Mouse (Mus musculus) left cerebral cortex, postnatal 10 days (tissue): ENCODE measurements around the gene Stpg3. TPM values are rescaled to one million over a fixed set of nuclear protein-coding genes. Genes with fewer than 3 reads are reported as not detected.

Experiments
- DNase-seq, 2 experiments: peaks; one replicate each; pipeline ENCODE4 v3.0.0; 2021 to 2022; ENCODE audit warnings: low spot score in 2 of 2, mixed read lengths in 1 of 2; ENCODE audit errors: extremely low spot score in 1 of 2
- intact Hi-C: fragments of 180-260 bp; cut with DNase I; formaldehyde crosslinking; loops from one replicate; pipeline ENCODE4 v1.15.1; 2025
- total RNA-seq, 2 experiments: library from RNA; stranded (reverse); gene quantifications; 2 replicates each; pipeline ENCODE4 v1.2.3; 2021

The Stpg3 gene
- total RNA-seq, 2 experiments from 2014 or later: not detected

DNA sequence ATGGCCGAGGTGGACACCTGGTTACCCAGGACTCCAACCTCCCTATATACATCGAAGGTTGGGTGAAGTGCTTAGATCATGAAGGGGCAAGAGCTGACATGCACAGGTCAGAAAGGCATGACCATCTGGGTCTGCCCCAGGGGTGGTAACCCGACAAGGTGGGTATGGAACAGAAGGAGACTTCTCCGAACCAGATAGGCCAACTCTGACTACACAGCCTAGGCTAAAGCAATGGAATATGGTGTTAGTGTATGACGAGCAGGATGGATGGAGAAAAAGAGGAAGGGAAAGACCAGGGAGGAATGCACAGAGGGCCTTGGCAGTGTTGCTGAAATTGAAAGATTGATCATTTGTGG lies 27.9 kb downstream of the Stpg3 start:
- no peak for DNase-seq
- intact Hi-C loops: loop anchor here (5.0 kb wide), 3 partner anchors 59 to 214 kb away; partner anchors contain the start of gene Noxa1

DNA sequence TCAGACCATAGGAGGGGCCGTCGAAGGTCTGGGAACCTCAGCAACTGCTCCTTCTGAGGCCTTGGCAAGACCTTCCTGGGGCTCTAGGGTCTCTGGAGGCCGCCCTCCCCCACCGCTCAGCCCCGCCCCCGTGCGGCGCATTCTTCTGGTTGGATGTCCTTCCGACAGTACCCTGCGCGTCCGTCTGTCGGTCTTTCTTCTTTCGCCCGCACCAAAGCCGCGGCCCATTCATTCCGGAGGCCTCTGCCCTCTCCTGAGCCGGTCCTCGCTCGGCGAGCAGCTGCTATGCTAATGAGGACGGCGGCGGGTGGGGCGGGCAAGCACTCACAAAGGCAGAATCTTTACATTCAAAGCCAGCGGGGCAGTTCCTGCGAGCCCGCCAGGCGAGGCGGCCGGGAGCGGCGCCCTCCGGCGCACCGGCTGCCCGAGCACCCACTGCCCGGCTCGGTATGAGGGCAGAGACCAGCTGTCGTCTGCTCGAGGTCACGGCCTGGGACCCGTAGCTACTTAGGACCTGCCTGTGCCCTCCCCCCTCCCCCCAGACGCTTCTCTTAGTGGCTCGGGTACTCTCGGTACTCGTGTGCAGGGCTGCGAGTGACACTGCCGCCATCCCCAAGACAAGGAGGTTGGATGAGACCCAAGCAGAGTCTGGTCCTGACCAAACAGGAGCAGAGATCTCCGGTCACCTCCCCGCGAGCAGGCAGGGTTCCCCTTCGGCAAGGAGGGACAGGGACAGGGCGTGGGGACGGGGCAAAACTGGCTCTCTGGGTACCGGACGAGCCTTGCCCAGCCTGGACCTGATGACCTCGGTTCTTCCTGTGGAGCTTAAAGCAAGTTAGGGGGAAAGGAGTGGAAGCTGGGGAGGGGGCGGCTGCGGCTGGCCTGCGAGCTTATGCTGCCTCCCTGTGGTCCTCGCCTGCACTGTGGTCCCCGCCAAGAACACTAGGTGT lies 28.5 kb downstream of the Stpg3 start:
- peak in 1 of 2 experiments; percentile 84 for DNase-seq
- intact Hi-C loops: loop anchor here (5.0 kb wide), 3 partner anchors 59 to 214 kb away; partner anchors contain the start of gene Noxa1

DNA sequence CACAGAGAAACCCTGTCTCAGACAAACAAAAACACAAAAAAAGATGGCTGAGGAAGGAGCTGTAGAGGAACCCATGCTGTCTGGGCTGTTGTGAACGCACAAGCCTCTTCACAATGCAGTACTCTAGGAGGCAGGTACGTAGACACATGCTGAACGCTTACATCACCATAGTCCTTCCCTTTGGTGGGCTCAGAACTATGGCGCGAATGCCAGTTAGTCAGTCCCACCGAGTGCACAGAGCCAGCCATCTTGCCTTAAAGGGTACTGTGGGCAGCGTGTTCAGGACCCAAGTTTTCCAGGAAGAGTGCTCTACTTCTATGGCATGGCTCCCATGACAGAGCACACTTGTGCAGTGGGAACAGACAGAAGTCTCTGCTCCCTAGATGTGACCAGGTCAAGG lies 29.9 kb downstream of the Stpg3 start:
- no peak for DNase-seq
- intact Hi-C loops: no loop called here

DNA sequence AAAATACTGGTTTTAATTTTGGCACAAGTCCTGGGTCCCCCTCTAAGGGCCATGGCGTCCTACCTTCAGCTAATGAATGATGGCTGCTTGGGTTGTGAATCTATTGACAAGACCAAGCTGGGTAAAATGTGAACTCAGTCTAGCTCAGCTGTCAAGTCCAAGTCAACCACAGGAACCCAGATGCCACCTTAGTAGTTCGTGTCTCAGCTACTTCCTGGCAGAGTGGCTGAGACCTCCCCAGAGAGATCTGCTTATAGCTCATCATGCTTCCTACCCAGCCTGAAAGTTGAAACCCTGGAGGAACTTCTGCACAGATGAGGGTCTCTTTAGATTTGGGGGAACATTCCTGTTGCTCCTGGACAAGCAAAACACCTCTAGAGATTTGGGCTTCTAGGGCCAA lies 31.1 kb downstream of the Stpg3 start:
- intact Hi-C loops: no loop called here
- no peak for DNase-seq

DNA sequence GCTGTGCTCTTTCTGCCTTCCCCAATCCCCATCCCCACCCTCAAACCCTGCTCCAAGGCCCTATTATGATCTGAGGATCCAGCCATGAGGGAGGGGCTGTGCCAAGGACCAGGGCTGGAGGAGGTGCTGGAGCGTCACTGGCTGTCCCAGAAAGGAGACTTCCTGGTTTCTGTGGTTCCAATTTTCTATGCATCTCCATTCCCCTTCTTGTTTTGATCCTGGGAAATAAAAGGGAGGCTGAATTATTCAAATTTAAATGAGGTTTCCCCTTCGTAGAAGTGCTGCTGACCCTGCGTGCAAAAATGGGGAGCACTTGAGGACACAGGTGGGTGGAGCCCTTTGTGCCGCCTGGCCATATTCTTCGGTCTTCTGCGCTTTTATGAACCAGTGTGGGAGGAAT lies 31.8 kb downstream of the Stpg3 start:
- intact Hi-C loops: no loop called here

DNA sequence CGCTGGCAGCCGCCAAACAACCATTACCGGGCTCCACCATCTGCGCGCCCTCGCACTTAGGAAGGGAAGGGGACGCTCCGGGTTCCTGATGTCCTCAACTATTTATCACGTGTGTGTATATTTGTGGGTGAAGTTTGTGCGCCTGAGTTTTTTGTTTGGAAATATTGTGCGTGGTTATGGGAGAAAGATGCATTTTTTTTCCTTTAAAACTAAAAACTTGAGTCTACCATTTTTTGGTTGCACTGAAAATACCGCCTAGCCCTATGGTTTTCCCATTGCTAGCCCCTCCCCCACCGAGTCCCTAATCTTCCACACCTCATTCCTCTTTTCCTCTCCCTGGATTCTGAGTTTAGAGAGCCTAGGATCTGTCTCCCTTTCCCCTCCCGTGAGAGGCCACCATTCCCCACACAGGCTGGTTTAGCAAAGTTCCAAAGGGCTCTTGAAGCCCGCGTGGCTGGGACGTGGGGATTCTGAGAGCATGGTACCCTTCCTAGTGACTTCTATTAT lies 32.5 kb downstream of the Stpg3 start:
- no peak for DNase-seq
- intact Hi-C loops: no loop called here

More for the DNA sequence above, 31.8 kb downstream of the Stpg3 start:
- DNase-seq: peak; percentile 38 to 66

DNA sequence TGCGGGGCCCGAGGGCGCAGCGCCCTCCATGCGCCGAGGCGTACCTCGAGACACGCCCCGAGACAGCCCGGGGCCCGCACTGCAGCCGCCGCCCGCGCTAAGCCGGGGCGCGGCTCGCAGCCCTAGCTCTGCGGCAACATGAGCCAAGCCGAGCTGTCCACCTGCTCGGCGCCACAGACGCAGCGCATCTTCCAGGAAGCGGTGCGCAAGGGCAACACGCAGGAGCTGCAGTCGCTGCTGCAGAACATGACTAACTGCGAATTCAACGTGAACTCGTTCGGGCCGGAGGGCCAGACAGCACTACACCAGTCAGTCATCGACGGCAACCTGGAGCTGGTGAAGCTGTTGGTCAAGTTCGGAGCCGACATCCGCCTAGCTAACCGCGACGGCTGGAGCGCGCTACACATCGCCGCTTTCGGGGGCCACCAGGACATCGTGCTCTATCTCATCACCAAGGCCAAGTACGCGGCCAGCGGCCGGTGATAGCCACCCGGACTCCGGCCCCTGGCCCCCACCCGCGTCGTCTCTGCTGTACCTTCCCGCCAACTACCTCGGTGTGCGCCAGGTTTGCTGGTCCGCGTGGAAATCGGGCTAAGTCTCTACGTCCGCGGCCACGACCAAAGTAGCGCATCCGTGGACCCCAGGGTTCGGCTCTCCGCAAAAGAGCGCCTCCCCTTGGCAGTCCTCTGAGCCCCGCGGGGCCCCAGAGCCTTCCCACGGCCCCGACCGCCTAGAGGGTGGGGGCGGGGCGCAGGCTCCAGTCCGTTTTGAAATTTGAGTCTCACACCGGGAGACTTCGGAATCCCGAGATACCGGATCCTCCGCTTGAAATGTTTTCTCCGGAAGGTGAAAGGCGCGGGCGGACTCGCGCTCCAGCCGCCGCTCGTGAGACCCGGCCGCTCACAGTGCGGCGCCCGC lies 33.2 kb downstream of the Stpg3 start:
- peak; percentile 34 to 83 for DNase-seq
- intact Hi-C loops: no loop called here

DNA sequence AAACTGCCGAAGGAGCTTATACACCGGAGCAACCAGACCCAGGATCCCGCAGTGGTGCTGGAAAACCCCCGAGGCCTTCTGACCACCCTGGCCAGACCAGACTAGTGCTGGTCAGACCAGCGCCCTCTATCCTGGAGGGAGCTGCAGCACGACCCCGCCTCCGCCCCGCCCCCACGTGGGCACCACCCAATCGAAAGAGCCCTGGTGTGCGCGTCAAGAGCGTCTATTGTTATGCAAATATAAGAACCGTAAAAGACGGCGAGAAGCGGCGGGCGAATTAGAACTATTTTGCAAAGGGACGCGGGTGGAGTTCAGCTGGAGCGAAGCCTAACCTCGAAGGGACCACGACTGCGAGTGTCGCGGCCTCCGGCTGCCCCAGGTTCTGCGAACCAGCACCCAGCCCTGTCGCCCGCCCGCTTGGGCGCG lies 33.9 kb downstream of the Stpg3 start, which contains the start of gene Nrarp:
Gene Nrarp (plus strand): TSS at position 281 of the 426 bp plus-strand sequence.
- intact Hi-C loops: no loop called here
- peak; percentile 95 to 98 for DNase-seq

DNA sequence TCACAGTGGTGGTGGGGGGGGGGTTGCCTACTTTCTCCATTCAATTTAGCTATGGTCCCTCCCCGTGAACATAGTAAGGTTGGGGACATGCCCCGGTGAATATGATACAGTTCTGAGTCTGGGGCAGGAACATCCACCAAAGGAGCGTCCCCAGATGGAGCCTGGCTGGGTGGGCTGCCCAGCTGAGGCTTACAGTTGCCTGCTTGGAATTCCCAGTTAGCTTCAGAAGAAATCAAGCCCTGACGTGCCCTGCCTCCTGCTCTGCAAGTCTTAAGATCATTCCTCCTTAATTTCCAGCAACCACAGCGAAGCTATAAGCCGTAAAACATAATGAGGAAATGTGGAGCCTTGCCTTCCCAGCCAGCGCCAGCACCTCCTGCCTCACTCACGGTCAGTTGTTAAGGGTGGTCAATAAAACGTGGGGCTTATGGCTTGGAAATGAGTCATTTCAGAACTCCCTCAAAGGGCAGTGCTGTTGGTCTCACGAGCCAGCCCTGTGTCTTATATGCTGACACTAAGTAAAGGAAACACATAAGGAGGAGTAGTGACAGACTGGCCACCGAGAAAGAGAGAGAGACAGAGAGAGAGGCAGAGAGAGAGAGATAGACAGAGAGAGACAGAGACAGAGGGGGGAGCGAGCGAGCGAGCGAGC lies 34.7 kb downstream of the Stpg3 start:
- intact Hi-C loops: no loop called here
- no peak for DNase-seq

DNA sequence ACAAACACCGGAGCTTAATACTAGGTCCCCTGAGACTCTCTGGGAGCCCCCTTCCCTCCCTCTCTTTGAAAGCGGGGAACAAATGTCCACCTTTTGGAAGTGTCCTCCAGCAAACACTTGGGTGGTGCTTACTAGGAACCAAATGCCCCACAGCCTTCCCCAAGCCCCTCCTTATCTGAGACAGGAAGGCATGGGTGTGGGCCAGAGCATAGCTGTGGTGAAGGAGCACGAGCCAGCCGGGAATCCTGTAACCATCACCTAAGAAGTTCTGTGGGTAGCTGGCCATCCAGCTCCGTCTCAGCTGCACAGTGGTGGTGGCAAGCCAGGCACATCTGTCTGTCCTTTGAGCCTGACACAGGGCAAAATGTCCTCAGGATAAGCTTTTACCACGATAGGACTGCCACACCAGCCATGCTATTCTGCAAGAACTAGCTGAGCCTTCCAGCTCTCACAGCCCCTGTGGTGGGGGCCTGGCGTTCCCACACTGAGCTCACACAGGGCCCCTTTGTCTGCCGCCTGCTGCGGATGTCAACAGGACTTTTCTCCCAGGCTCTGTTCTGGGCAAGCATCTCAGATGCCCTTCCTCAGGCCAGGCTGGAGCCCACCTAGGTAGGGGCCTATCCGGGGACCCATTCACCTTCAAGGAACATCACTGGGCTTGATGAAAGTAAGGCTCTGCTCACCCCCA lies 36.0 kb downstream of the Stpg3 start:
- peak; percentile 61 to 66 for DNase-seq
- intact Hi-C loops: no loop called here

DNA sequence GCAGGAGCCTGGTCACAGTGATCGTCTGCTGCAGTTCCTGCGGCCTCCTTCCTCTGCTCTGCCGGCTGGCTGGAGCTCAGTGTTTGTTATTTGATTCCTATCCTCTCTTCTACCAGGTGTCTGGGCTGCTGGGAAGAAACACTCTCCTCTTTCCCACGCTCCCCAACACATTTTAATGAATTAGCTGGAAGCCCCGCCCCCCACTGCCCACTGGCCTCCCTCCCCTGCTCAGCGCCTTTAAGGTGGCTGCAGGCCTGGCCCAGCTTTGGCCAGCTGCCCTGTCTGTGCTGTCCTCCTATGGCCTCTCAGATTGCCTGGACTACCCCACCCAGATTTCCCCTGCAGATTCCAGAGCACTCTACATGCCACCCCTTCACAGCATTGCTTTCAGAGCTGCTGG lies 36.8 kb downstream of the Stpg3 start:
- peak; percentile 59 to 89 for DNase-seq
- intact Hi-C loops: no loop called here

DNA sequence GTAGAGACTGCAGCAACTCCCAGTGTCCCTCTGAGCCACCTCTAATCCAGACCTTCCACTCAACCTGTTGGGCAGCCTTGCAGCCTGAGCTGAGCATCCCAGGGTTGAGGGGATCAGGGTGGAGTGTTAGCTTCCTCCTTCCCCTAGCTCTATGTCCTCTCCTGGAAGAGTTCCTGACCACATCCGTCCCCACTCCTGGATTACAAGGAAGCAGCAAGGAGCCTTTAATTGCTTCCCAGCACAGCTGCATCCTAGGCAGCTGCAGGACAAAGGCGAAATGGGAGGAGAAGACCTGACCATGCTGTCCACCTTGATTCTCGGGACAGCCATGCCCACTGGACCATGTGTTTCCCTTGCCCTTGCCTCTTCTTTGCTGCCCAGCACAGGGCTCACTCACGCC lies 37.4 kb downstream of the Stpg3 start:
- intact Hi-C loops: no loop called here
- no peak for DNase-seq

DNA sequence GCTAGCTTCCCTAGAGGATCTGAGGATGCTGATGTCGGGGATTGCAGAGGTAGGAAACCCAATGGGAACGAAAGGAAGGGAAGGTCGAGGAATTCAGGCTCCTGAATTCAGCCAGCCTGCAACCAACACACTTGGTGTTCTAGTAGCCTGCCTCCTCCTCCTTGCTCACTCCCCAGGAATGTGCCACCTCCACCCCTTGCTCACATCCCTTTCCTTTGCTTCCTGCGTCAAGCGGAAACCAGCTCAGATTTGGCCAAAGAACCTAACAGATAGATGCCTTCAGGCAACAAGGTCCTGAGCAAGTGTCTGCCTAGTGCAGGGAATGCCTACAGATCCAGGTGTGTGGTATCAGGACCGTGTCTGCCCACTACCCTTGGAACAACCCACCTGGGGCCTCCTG lies 37.9 kb downstream of the Stpg3 start:
- intact Hi-C loops: no loop called here
- no peak for DNase-seq

DNA sequence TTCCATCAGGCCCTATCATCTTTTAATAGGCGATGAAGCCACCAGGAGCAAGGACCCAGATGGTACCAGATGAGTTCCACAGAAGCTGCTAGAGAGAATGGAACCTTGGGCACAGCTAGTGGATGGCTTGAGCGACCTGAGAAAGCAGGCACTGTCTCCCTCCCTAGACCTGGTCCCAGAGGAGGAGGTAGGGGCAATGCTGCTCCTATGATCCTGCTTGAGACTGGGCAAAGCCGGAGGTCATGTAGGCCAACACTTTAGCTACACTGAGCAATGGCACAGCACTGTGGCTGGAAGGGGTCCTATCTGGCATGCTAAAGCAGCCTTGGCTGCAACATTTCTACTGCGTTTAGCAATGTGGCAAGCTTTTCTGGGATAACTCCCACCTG lies 38.8 kb downstream of the Stpg3 start:
- no peak for DNase-seq
- intact Hi-C loops: no loop called here

DNA sequence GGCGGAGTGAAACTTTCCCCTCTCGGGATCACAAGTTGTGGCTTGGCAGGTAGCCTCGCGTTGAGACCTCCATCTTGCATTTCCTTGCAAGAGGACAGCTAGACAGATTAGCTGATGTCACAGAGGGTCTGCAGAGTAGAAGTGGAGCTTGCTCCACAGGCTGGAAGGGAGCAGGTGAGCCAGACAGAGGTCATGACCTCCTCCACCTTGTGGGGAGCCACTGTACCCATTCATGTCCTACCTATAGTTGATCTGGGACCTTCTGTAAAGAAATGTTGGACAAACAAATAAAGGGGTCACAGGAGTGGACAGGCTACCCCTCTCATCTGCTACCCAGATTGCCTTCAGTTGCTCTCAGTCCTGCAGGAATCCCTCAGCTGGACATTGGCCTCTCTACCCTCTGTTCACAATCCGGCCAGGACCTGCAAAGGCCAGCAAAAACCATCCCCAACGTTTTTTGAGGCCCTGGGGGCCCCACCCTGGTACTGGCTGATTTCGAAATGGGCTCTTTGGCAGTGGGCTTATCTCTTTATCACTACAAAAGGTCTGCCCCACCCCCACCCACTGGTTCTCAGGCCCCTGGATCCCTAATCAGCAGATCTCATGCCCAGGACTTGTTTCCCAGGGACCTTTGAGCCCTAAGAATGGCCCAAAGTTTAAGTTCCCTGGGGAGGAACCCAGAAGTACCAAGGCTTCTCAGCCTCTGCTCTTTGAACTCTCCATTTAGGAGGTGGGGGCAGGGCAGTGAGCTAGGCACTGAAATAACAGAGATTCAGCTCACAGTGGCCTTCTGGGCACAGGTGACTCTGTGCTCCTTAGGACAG lies 39.4 kb downstream of the Stpg3 start:
- DNase-seq: no peak
- intact Hi-C loops: no loop called here

DNA sequence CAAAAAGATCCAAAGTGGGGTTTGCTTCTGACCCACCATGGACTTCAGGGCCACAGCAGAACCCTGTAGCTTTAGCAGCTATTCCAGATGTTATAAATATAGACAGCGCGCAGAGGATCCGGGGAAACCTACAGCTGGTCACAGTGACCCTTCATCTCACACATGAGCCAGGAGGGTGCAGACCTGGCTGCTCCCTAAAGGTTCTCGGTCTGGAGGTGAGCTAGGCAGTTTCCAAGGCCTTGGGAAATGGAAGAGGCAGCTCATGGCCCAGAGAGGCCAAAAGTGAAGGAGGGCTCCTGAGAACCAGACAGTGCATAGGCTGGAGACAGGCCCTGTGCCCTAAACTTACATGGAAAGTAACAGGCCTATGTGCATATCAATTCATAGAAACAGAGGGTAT lies 40.6 kb downstream of the Stpg3 start:
- intact Hi-C loops: no loop called here

DNA sequence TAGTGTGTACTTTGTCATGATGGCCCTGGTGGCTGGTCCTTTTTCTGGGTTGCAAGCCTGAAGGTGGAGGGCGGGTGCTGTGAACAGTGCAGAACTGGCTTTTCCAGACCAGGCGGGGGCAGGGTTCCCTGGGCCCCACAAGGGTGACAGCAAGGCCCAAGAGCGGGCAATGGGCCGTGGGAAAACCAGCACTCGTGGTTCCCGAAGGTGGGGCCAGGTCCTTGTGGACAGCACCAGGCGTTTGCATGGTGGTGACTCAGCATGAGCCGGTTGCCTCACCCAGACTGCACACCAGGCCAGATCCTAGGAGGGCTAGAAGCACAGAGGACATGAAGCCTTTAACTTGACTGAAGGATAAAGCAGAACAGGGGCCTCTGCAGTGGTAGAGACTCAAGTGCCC lies 41.8 kb downstream of the Stpg3 start:
- intact Hi-C loops: no loop called here
- no peak for DNase-seq

More for the DNA sequence above, 40.6 kb downstream of the Stpg3 start:
- no peak for DNase-seq
